Mouse (Mus musculus) CH12.LX (cell line): Measurements from ENCODE around the gene Zbtb49. TPM values are rescaled to one million over a fixed set of nuclear protein-coding genes. Genes with fewer than 3 reads are reported as not detected.

Experiments
- DNase-seq: peaks from one replicate; pipeline ENCODE4 v3.0.0-alpha.2; 2013; ENCODE audit errors: extremely low read depth
- H3K27ac ChIP-seq: 2 replicates; pipeline ENCODE4 v1.5.1; 2012; ENCODE audit warnings: low read depth, mild to moderate bottlenecking, control low read depth, moderate library complexity; ENCODE audit not compliant: insufficient read depth
- H3K27me3 ChIP-seq: replicated peaks from 2 replicates; pipeline ENCODE3; 2012; ENCODE audit warnings: inconsistent platforms
- H3K36me3 ChIP-seq, 2 experiments: replicated peaks in 1 of 2; 2 replicates each; pipeline versions ENCODE3 to v1.6.1; 2012; ENCODE audit warnings: inconsistent platforms in 1 of 2, low read length in 1 of 2, mild to moderate bottlenecking in 1 of 2, mixed read lengths in 1 of 2, moderate library complexity in 1 of 2; ENCODE audit not compliant: control insufficient read depth in 1 of 2, insufficient read depth in 1 of 2
- H3K4me1 ChIP-seq, 2 experiments: 2 replicates each; pipeline ENCODE4 v1.6.1; 2012; ENCODE audit warnings: inconsistent platforms in 1 of 2, moderate library complexity in 1 of 2; ENCODE audit not compliant: insufficient read depth in 2 of 2, control insufficient read depth in 1 of 2
- H3K4me2 ChIP-seq: 2 replicates; pipeline ENCODE4 v1.6.1; 2012; ENCODE audit warnings: low read depth, mild to moderate bottlenecking, control low read depth; ENCODE audit not compliant: poor library complexity, insufficient read depth, severe bottlenecking
- H3K4me3 ChIP-seq, 3 experiments: fragments of 150-350 bp in 1 of 3; sonication (generic) in 1 of 3; replicated peaks in 1 of 3; 2 replicates each; pipeline versions ENCODE3 to v1.5.1; 2011 to 2012; ENCODE audit warnings: low read depth in 2 of 3, low read length in 2 of 3, mild to moderate bottlenecking in 2 of 3, moderate library complexity in 2 of 3, control low read depth in 1 of 3, improper control_type of control experiment in 1 of 3, inconsistent platforms in 1 of 3, mixed read lengths in 1 of 3; ENCODE audit not compliant: poor library complexity in 1 of 3
- H3K79me2 ChIP-seq: replicated peaks from 2 replicates; pipeline ENCODE4 v1.6.1; 2012; ENCODE audit warnings: mild to moderate bottlenecking, moderate library complexity; ENCODE audit not compliant: control insufficient read depth, poor library complexity, insufficient read depth, severe bottlenecking; ENCODE audit errors: extremely low read depth
- H3K9ac ChIP-seq: 2 replicates; pipeline ENCODE4 v1.6.1; 2012; ENCODE audit warnings: low read depth, mild to moderate bottlenecking, control low read depth, moderate library complexity; ENCODE audit not compliant: insufficient read depth
- H3K9me3 ChIP-seq: replicated peaks from 2 replicates; pipeline ENCODE3; 2012; ENCODE audit warnings: low read length, inconsistent platforms, mixed read lengths
- ELF1 ChIP-seq: IDR thresholded peaks from 2 replicates; pipeline ENCODE4 v1.6.1; 2014; ENCODE audit warnings: low read depth, mild to moderate bottlenecking, inconsistent platforms, low read length, improper control_type of control experiment
- GABPA ChIP-seq: IDR thresholded peaks from 2 replicates; pipeline ENCODE4 v1.6.1; 2012; ENCODE audit warnings: low read depth, low read length, improper control_type of control experiment, inconsistent platforms; ENCODE audit not compliant: insufficient replicate concordance
- IRF4 ChIP-seq: IDR thresholded peaks from 2 replicates; pipeline ENCODE4 v1.6.1; 2014; ENCODE audit warnings: low read depth, mild to moderate bottlenecking, inconsistent platforms, low read length, improper control_type of control experiment
- JUN ChIP-seq: IDR thresholded peaks from 2 replicates; pipeline ENCODE4 v1.6.1; 2011; ENCODE audit warnings: low read depth, mild to moderate bottlenecking, low read length, improper control_type of control experiment, moderate library complexity; ENCODE audit not compliant: insufficient read depth
- KAT2A ChIP-seq: IDR thresholded peaks from 2 replicates; pipeline ENCODE4 v1.6.1; 2012; ENCODE audit warnings: low read length, improper control_type of control experiment, inconsistent platforms; ENCODE audit not compliant: insufficient replicate concordance
- MAFK ChIP-seq: IDR thresholded peaks from 2 replicates; pipeline ENCODE4 v1.6.1; 2011; ENCODE audit warnings: low read length, improper control_type of control experiment; ENCODE audit not compliant: insufficient replicate concordance
- MAX ChIP-seq: IDR thresholded peaks from 2 replicates; pipeline ENCODE4 v1.6.1; 2011; ENCODE audit warnings: low read length, improper control_type of control experiment
- MAZ ChIP-seq: IDR thresholded peaks from 2 replicates; pipeline ENCODE4 v1.6.1; 2012; ENCODE audit warnings: low read depth, mild to moderate bottlenecking, inconsistent platforms, low read length, improper control_type of control experiment, moderate library complexity
- MYC ChIP-seq: IDR thresholded peaks from 2 replicates; pipeline ENCODE4 v1.6.1; 2011; ENCODE audit warnings: low read depth, mild to moderate bottlenecking, improper control_type of control experiment, low read length
- NELFE ChIP-seq: IDR thresholded peaks from 2 replicates; pipeline ENCODE4 v1.6.1; 2011; ENCODE audit warnings: low read depth, low read length, improper control_type of control experiment
- RCOR1 ChIP-seq: conservative IDR thresholded peaks from 2 replicates; pipeline ENCODE4 v1.6.1; 2012; ENCODE audit warnings: low read depth, mild to moderate bottlenecking, inconsistent platforms, low read length, improper control_type of control experiment
- UBTF ChIP-seq: IDR thresholded peaks from 2 replicates; pipeline ENCODE4 v1.6.1; 2012; ENCODE audit warnings: low read depth, mild to moderate bottlenecking, inconsistent platforms, low read length, improper control_type of control experiment, moderate library complexity
- dilution Hi-C: fragments of 300-500 bp; cut with MboI; formaldehyde crosslinking; loops from 2 replicates; pipeline ENCODE4 v1.14.3; 2020; ENCODE audit warnings: low sequenced_read_pairs; ENCODE audit not compliant: extremely low pct_unique_long_range_greater_than_20kb, extremely low pct_ligation_motif_present
- in situ Hi-C: fragments of 300-500 bp; cut with MboI; formaldehyde crosslinking; loops from 3 replicates; pipeline ENCODE4 v1.14.3; 2019; ENCODE audit warnings: low sequenced_read_pairs, low pct_ligation_motif_present, low pct_unique_long_range_greater_than_20kb, mixed read lengths
- polyA plus RNA-seq: library from polyadenylated mRNA; unstranded; fragments of >175 nt; gene quantifications from 2 replicates; pipeline ENCODE4 v1.2.1, GENCODE M21; 2012; ENCODE audit warnings: low read depth; ENCODE audit not compliant: insufficient read length
- total RNA-seq, 2 experiments: library from RNA; depleted of rRNA; stranded (reverse); fragments of 300-350 nt in 1 of 2; fragments of >200 nt in 1 of 2; gene quantifications; 2 replicates each; pipeline ENCODE4 v1.2.3; 2012 to 2014

Zbtb49 gene
- total and polyA plus RNA-seq, 3 experiments, result 4.7 to 8.2 (median 4.9) TPM

GRCm38 (mm10) chr5:38168497-38168896 is 51.8 kb downstream of the Zbtb49 start:
- in situ Hi-C loops (no loop called here), dilution Hi-C loops (no loop called here)
- Histone ChIP-seq H3K27me3 (peaks cover 93% of the 10 kb centered on the region), H3K79me2 (no peaks in the 10 kb centered on the region), H3K36me3 (no peaks in the 10 kb centered on the region), H3K4me2 (no peak overlapping the region), H3K27ac (no peak overlapping the region), H3K4me1 (no peaks in the 10 kb centered on the region), H3K9ac (no peak overlapping the region), H3K4me3 (no peak overlapping the region), H3K9me3 (peaks cover 6% of the 10 kb centered on the region)
- no peak for TF ChIP-seq IRF4
- no peak for DNase-seq

DNA sequence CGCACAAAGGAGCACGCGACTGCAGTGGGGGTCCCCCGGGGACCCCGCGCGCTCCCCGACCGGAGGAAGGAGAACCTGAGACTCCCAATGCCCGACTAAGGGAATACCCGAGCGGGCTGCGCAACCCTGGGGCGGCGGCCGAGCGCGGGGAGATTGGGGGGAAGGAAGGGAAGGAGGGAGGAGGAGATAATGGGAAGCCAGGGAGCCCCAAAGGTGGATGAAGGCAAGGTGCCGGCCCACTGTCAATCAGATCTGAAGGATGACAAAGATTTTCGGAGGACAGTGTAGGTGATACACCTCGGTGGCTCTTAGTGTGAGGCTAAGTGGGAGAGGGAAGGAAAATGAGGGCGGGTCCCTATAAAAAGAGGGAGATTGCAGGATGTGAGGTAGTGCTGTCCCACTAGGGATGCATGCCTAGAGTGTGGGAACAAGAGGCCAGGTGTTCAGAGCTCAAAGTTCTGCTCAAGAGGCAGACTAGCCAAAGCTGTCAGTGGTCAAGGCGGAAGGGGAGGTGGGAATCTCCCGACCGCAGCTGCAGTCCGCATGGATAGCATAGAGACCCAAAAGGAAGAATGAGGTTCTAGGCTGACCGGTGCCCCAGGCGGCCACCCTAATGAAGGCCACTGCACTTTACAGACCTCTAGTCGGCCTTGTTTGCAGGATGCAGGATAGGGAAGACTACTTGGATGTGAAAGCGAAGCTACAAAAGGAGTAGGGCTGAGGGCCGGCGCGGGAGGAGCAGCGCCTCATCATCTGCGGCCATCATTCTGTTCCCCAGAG is 60.4 kb downstream of the Zbtb49 start, which contains the start of gene Nsg1:
TSS of gene Nsg1 (minus strand) at position 274 of the 780 bp plus-strand sequence.
- no peak within 1 kb of the TSS for H3K4me3 ChIP-seq
- dilution Hi-C loops (no loop called here), in situ Hi-C loops (no loop called here)
- no peak for TF ChIP-seq UBTF
- TF ChIP-seq ELF1, result no peak
- no peak for TF ChIP-seq MAZ
- TF ChIP-seq JUN, result no peak
- no peak for TF ChIP-seq MAFK
- TF ChIP-seq NELFE, result no peak
- TF ChIP-seq KAT2A, result no peak
- no peak for TF ChIP-seq MYC
- H3K36me3 ChIP-seq, result no peaks in the 10 kb centered on the region
- H3K9ac ChIP-seq, result no peak within 1 kb of the TSS
- no peak within 1 kb of the TSS for H3K27ac ChIP-seq
- H3K4me2 ChIP-seq, result no peak within 1 kb of the TSS
- no peaks in the 10 kb centered on the region for H3K79me2 ChIP-seq
- DNase-seq, result no peak
- H3K4me1 ChIP-seq, result no peaks in the 10 kb centered on the region
- peaks cover 14% of the 10 kb centered on the region for H3K9me3 ChIP-seq
- H3K27me3 ChIP-seq, result peaks cover 70% of the 10 kb centered on the region

GRCm38 (mm10) chr5:38158947-38159633 is 61.2 kb downstream of the Zbtb49 start:
- no peaks in the 10 kb centered on the region for H3K79me2 ChIP-seq
- peaks cover 22% of the 10 kb centered on the region for H3K9me3 ChIP-seq
- no peaks in the 10 kb centered on the region for H3K4me1 ChIP-seq
- in situ Hi-C loops (no loop called here), dilution Hi-C loops (no loop called here)
- no peak overlapping the region for H3K9ac ChIP-seq
- no peak overlapping the region for H3K27ac ChIP-seq
- H3K27me3 ChIP-seq, result peaks cover 65% of the 10 kb centered on the region
- no peak overlapping the region for H3K4me2 ChIP-seq
- DNase-seq, result no peak
- TF ChIP-seq GABPA, result no peak
- no peak for TF ChIP-seq RCOR1
- TF ChIP-seq MAX, result no peak
- no peak overlapping the region for H3K4me3 ChIP-seq
- H3K36me3 ChIP-seq, result no peaks in the 10 kb centered on the region
